Mouse (Mus musculus): ENCODE results near the gene Sprr2a3.
"Not testable (repeated sequence)": the region's sequence is repeated elsewhere in the genome, so short reads cannot be mapped to it uniquely, and the experiment has no call there.

DNA sequence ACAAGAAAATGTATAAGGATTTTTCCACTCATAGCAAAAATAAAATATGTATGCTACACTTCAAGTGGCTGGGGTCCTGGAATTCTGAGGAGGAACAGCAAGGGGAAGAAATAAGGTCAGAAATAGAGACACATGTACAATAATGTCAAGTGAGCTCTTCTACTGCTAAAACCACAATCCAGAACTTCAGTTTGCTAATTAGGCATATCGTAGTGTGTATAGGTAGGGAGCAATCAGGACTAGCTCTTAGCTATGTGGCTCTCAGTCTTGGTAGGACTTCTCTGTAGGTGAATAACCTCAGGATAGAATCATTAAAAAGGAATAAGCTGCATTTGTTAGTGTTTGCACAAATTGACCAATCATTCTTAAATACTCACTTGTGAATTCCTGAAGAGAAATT, 46.0 kb upstream of the Sprr2a3 start:
- TF ChIP-seq POLR2A, EP300 (IDR thresholded peaks at IDR 0.05; ENCODE audit: insufficient read depth, low read depth, low read length): not testable (repeated sequence)
